Mouse (Mus musculus): ENCODE measurements around the gene Qsox2.

DNA sequence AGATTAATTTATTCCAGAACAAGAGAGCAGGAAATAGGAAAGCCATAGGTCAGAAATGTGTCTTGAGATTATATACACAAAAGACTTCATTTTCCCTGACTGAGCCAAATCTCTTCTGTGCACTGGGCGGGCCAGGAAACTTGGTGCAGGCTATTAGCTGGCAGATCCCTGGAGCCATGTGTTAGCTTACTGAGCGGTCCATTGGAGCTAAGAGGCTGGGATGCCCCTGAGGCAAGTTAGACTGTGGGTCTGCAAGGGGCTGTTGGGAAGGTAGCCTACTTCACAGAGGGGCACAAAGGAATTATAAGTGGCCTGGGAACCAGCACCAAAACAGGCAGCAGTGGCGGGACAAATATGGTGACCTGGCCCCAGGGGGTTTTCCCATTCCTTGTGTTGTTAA lies 3.5 kb upstream of the Qsox2 start:
- TF ChIP-seq CTCF (IDR thresholded peaks at IDR 0.05; ENCODE audit: low read depth, low read length), result no peak
- no peak for TF ChIP-seq POLR2A (IDR thresholded peaks at IDR 0.05; ENCODE audit: insufficient read depth, low read length)
- TF ChIP-seq EP300 (IDR thresholded peaks at IDR 0.05; ENCODE audit: insufficient read depth, low read depth, low read length), result no peak
